Mouse (Mus musculus) adrenal gland, postnatal 14 days (tissue): Measurements from ENCODE around the gene Pramef20. TPM values are rescaled to one million over a fixed set of nuclear protein-coding genes. Genes with fewer than 3 reads are reported as not detected.
"Not testable (repeated sequence)": the region's sequence is repeated elsewhere in the genome, so short reads cannot be mapped to it uniquely, and the experiment has no call there.

Experiments
- DNase-seq: peaks from one replicate; pipeline ENCODE4 v3.0.0; 2021; ENCODE audit warnings: mixed read lengths
- long read RNA-seq, 2 experiments: library from polyadenylated mRNA; stranded (forward); transcript quantifications; one replicate each; pipeline ENCODE4 v2.0.0; 2021
- total RNA-seq: library from RNA; stranded (reverse); gene quantifications from 2 replicates; pipeline ENCODE4 v1.2.3, GENCODE M21; 2021

The Pramef20 gene
- total RNA-seq: not detected in 2 replicates
- long read RNA-seq, experiment 1: 0 reads
- long read RNA-seq, experiment 2: 0 reads

GRCm38 (mm10) chr4:144377911-144378310, at the start of gene Pramef20:
Pramef20 (minus strand) TSS chr4:144377933.
- DNase-seq: no peak

GRCm38 (mm10) chr4:144424590-144424989, 46.9 kb upstream of the Pramef20 start:
- no peak for DNase-seq

GRCm38 (mm10) chr4:144420644-144421043, 42.9 kb upstream of the Pramef20 start:
- DNase-seq: no peak

- no peak for DNase-seq
Observed at GRCm38 (mm10) chr4:144408290-144408689, 30.6 kb upstream of the Pramef20 start, which contains the start of gene Pramef12. Pramef12 (minus strand) TSS chr4:144408464.

- no peak for DNase-seq
Observed at GRCm38 (mm10) chr4:144406261-144406660, 28.5 kb upstream of the Pramef20 start.

- peak; percentile 13 for DNase-seq
Observed at GRCm38 (mm10) chr4:144404456-144405086, 26.8 kb upstream of the Pramef20 start.

GRCm38 (mm10) chr4:144402712-144403111, 25.0 kb upstream of the Pramef20 start:
- DNase-seq: no peak

GRCm38 (mm10) chr4:144396316-144396715, 18.6 kb upstream of the Pramef20 start:
- DNase-seq: no peak

GRCm38 (mm10) chr4:144357642-144358041, 20.1 kb downstream of the Pramef20 start, which contains the start of gene Gm13119:
Gm13119 (plus strand) TSS chr4:144357942.
- DNase-seq: not testable (repeated sequence)

- DNase-seq: not testable (repeated sequence)
Observed at GRCm38 (mm10) chr4:144335856-144336255, 41.9 kb downstream of the Pramef20 start.

- not testable (repeated sequence) for DNase-seq
Observed at GRCm38 (mm10) chr4:144329949-144330348, 47.8 kb downstream of the Pramef20 start, which contains the start of gene Gm13128. Gm13128 (plus strand) TSS chr4:144330249.

Other genes with a start within 250 kb of the Pramef20 start
- gene Oog3, start 215.3 kb downstream of the Pramef20 start, total RNA-seq: not detected in 2 replicates
- not detected in 2 replicates for gene Oog2, start 187.2 kb downstream of the Pramef20 start, total RNA-seq
- gene C87977, start 164.6 kb downstream of the Pramef20 start, total RNA-seq: not detected in 2 replicates
- not detected in 2 replicates for gene Pramel5, start 97.4 kb downstream of the Pramef20 start, total RNA-seq
- not detected in 2 replicates for gene Gm13128, start 47.7 kb downstream of the Pramef20 start, total RNA-seq
- gene Gm13119, start 20.0 kb downstream of the Pramef20 start, total RNA-seq: not detected in 2 replicates
- gene Pramef12, start 30.5 kb upstream of the Pramef20 start, total RNA-seq: not detected in 2 replicates
- gene 1700012P22Rik, start 60.8 kb upstream of the Pramef20 start, total RNA-seq: not detected in 2 replicates
- not detected in 2 replicates for gene Gm9944, start 75.4 kb upstream of the Pramef20 start, total RNA-seq
- gene Aadacl3, start 85.8 kb upstream of the Pramef20 start, total RNA-seq: not detected in 2 replicates
- gene 9430007A20Rik, start 141.9 kb upstream of the Pramef20 start, total RNA-seq: not detected in 2 replicates
- gene Gm13124, start 187.2 kb upstream of the Pramef20 start, total RNA-seq: not detected in 2 replicates
- gene Aadacl4, start 235.8 kb upstream of the Pramef20 start, total RNA-seq: not detected in 2 replicates